Mouse (Mus musculus) spleen, postnatal 0 days (tissue): ENCODE results near the gene Olfr1278. TPM values are rescaled to one million over a fixed set of nuclear protein-coding genes. Genes with fewer than 3 reads are reported as not detected.

Source experiments
- polyA plus RNA-seq: library from polyadenylated mRNA; unstranded; fragments of >200 nt; fragmentation: Nextera tagmentation; extraction: Ambion mirVana; gene quantifications from 2 replicates; pipeline ENCODE4 v1.2.1, GENCODE M21; 2015

Gene Olfr1278
- not detected in 2 replicates for polyA plus RNA-seq

DNA sequence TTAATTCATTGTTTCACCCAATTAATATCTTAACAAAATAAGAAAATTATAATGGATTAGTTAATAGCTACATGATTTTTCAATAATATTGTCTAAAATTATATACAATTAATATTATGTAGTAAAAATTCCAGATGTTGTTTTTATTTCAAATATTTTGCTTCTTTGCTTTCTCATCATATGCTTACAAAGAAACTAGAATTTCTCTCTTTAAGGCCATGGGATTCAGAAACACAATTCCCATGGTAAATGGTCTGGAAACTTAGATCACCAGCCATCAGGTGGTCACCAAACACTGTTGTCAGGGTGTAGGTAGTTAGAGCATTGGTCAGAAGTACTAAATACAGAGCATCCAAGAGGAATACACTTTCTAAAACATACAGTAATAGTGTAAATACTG lies at the start of gene Olfr1278:
Gene Olfr1278 (plus strand): TSS at position 301 of the 400 bp plus-strand sequence.

DNA sequence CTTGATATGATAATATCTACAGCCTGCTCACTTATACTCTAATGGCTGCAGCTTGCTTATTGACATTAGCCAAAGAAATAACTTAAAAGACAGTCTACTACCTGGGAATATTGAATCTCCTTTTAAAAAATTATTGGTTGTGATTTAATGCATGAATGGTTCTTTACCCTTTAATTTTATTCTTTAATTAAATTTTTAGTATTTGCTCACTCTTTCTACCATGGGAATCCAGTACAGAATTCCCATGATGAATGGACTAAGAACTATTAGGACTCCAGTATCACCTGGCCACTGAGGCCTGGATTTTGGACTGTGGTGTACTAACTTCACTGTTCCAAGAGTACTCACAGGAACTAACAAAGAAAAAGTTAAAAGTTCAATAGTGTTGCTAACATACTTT lies 35.7 kb upstream of the Olfr1278 start, which contains the start of gene Olfr1276:
Gene Olfr1276 (plus strand): TSS at position 301 of the 400 bp plus-strand sequence.

DNA sequence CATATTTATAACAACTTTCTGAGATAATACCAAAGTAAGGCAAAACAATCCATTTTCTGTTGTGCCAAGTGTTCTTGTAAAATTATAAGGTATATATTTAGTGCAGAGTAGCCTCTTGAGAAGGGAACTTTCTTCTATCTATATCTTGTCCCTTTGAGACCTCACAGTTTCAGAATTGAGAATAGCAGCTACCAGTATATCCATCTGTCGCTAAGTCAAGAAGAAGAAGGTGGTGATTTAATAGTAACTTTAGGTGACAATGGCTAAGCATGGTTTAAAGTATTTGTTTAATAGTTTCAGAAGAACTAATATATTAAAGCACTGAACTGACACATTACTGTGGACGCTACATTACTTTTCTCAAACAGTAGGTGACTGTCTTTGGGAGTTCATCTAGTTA lies 15.9 kb upstream of the Olfr1278 start, which contains the start of gene Olfr1277:
Gene Olfr1277 (minus strand): TSS at position 101 of the 400 bp plus-strand sequence.

DNA sequence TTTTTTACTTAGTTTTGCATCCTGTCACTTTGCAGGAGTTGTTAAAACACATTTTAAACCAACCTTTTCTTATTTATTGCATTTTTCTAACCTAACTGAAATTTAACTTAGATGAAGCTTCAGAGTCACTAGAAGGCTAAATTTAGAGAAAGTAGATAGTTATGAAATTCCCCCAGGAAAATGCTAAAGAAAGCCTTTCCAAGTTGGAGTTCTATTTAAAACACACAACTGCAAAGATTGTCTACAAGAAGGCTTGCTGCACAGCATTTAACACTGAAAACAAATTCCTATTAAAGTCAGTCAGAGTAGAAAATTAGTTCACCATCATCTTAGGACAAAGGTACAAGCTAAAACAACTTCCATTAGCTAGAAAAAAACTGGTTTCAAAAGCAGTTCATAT lies 10.4 kb downstream of the Olfr1278 start, which contains the start of gene Olfr1279:
Gene Olfr1279 (plus strand): TSS at position 262 of the 400 bp plus-strand sequence.

DNA sequence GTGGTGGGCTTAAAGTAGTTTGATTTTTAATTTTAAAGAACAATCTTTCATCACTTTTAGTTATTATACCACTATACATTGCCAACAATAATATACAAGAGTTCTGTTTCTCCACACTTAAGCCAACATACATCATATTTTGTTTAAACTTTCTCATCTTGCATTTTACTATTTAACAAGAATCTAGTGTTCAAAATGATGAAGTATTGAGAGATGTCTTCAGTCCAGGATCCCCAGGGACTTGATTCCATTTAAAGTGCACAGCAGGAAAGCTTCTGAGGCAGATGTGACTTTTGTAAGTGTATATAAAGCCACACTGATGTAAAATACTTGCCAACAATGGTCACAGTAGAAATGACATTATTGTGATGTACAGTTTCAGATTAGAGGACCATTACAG lies 23.8 kb downstream of the Olfr1278 start, which contains the start of gene Olfr1280:
Gene Olfr1280 (plus strand): TSS at position 301 of the 400 bp plus-strand sequence.

DNA sequence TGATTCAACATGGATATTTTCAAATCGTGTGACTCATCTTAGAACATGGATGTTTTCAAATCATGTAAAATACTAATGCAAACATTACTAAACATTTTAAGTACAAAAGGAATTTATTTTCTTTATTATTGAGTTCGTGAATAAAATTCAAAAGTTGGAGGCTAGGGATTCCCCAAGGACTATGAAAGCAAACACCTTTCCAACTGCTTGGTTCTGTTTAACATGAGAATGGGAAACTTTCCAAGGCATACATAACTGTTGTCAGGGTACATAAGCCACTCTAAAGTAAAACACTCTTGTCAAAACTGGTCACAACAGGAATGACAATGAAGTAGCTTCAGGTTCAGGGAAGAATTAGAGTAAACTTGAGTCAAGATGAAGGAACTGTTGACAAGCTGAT lies 36.3 kb downstream of the Olfr1278 start, which contains the start of gene Olfr1281:
Gene Olfr1281 (plus strand): TSS at position 301 of the 400 bp plus-strand sequence.

DNA sequence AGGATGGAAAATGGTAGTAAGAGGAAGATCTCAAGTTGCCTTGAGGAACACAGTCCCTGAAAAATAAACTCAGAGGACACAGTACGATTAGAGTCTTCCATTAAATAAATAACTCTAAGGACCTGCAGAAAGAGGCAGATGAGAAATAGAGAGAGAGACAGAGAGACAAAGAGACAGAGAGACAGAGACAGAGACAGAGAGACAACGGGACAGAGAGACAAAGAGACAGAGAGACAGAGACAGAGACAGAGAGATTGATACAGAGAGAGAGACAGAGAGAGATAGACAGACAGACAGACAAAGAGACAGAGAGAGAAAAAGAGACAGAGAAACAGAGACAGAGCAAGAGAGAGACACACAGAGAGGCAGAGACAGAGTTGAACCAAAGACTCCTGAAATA lies 46.0 kb downstream of the Olfr1278 start, which contains the start of gene Olfr1282:
Gene Olfr1282 (minus strand): TSS at position 101 of the 400 bp plus-strand sequence.

Other genes starting within 250 kb of the Olfr1278 start
- not detected in 2 replicates for gene Gm13941, start 184.2 kb upstream of the Olfr1278 start, polyA plus RNA-seq
- not detected in 2 replicates for gene Gm15130, start 137.2 kb upstream of the Olfr1278 start, polyA plus RNA-seq
- not detected in 2 replicates for gene 4930430A15Rik, start 60.5 kb upstream of the Olfr1278 start, polyA plus RNA-seq
- gene Olfr1275, start 54.9 kb upstream of the Olfr1278 start, polyA plus RNA-seq = not detected in 2 replicates
- not detected in 2 replicates for gene Olfr1276, start 35.6 kb upstream of the Olfr1278 start, polyA plus RNA-seq
- gene Olfr1277, start 16.0 kb upstream of the Olfr1278 start, polyA plus RNA-seq = not detected in 2 replicates
- not detected in 2 replicates for gene Olfr1279, start 10.5 kb downstream of the Olfr1278 start, polyA plus RNA-seq
- gene Olfr1280, start 23.9 kb downstream of the Olfr1278 start, polyA plus RNA-seq = not detected in 2 replicates
- not detected in 2 replicates for gene Olfr1281, start 36.4 kb downstream of the Olfr1278 start, polyA plus RNA-seq
- not detected in 2 replicates for gene Olfr1282, start 45.9 kb downstream of the Olfr1278 start, polyA plus RNA-seq
- gene Olfr1283, start 76.7 kb downstream of the Olfr1278 start, polyA plus RNA-seq = not detected in 2 replicates
- not detected in 2 replicates for gene Olfr1284, start 85.4 kb downstream of the Olfr1278 start, polyA plus RNA-seq
- gene Olfr1286, start 133.0 kb downstream of the Olfr1278 start, polyA plus RNA-seq = not detected in 2 replicates
- not detected in 2 replicates for gene Olfr1287, start 159.0 kb downstream of the Olfr1278 start, polyA plus RNA-seq
- not detected in 2 replicates for gene Olfr1288, start 184.0 kb downstream of the Olfr1278 start, polyA plus RNA-seq
- not detected in 2 replicates for gene Olfr1289, start 190.7 kb downstream of the Olfr1278 start, polyA plus RNA-seq
- not detected in 2 replicates for gene Olfr1290, start 203.7 kb downstream of the Olfr1278 start, polyA plus RNA-seq
- not detected in 2 replicates for gene Olfr1291-ps1, start 207.0 kb downstream of the Olfr1278 start, polyA plus RNA-seq
- not detected in 2 replicates for gene Olfr1293-ps, start 235.1 kb downstream of the Olfr1278 start, polyA plus RNA-seq